Mouse (Mus musculus) forebrain, embryonic 13.5 days (tissue): ENCODE results near the gene Mylk. TPM values are rescaled to one million over a fixed set of nuclear protein-coding genes. Genes with fewer than 3 reads are reported as not detected.

Source experiments
- ATAC-seq: fragments of 200-750 bp; cut with Nextera tagmentation; 2 replicates; pipeline ENCODE4 v1.8.0; 2017
- H3K27ac ChIP-seq: fragments of 300-500 bp; sonication (generic); 2 replicates; pipeline ENCODE4 v1.5.1; 2015; ENCODE audit warnings: inconsistent platforms, mild to moderate bottlenecking, moderate library complexity
- H3K27me3 ChIP-seq: fragments of 300-500 bp; sonication (generic); 2 replicates; pipeline ENCODE4 v1.6.1; 2015; ENCODE audit warnings: mild to moderate bottlenecking, inconsistent platforms
- H3K36me3 ChIP-seq: fragments of 300-500 bp; sonication (generic); 2 replicates; pipeline ENCODE4 v1.6.1; 2015; ENCODE audit warnings: mild to moderate bottlenecking, inconsistent platforms; ENCODE audit not compliant: poor library complexity, severe bottlenecking
- H3K4me1 ChIP-seq: fragments of 300-500 bp; sonication (generic); 2 replicates; pipeline ENCODE4 v1.6.1; 2015; ENCODE audit warnings: inconsistent platforms
- H3K4me2 ChIP-seq: fragments of 300-500 bp; sonication (generic); 2 replicates; pipeline ENCODE4 v1.6.1; 2015; ENCODE audit warnings: inconsistent platforms, mild to moderate bottlenecking, moderate library complexity
- H3K4me3 ChIP-seq: fragments of 300-500 bp; sonication (generic); 2 replicates; pipeline ENCODE4 v1.5.1; 2015; ENCODE audit warnings: mild to moderate bottlenecking, inconsistent platforms
- H3K9ac ChIP-seq: fragments of 300-500 bp; sonication (generic); 2 replicates; pipeline ENCODE4 v1.6.1; 2015; ENCODE audit warnings: mild to moderate bottlenecking, inconsistent platforms
- H3K9me3 ChIP-seq: fragments of 300-500 bp; sonication (generic); replicated peaks from 2 replicates; pipeline ENCODE4 v1.6.1; 2016; ENCODE audit warnings: inconsistent platforms
- WGBS: fragments of 180-500 bp; shearing (Covaris S2); methylation state at CpG from one replicate; pipeline ENCODE4 v1.1.7; 2015; 5-methylcytosine and 5-hydroxymethylcytosine counted together
- polyA plus RNA-seq: library from polyadenylated mRNA; unstranded; fragments of >200 nt; fragmentation: Nextera tagmentation; extraction: Ambion mirVana; gene quantifications from 2 replicates; pipeline ENCODE4 v1.2.1, GENCODE M21; 2015

The Mylk gene
- polyA plus RNA-seq, 1 experiment from 2014 or later: 3.7 TPM

DNA sequence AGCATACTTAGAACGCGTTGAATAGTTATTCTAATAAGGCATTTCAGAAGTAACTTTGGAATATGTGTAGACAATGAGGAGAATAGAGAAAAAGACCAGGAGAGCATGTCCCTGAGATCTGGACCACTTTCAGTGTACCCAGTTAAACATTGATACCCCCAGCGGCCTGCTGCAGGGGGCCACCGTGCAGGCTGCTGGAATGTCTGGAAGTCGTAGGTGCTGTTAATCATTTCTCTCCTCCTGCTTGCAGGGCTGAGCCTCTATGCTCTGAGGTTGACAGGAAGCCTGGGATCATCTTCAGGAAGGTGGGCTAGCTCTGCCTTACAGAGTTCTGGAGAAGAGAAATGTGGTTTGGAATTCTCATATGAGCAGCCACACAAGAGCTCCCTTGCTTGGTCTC, 112.6 kb downstream of the Mylk start:
- H3K9me3 ChIP-seq: no peaks in the 10 kb centered on the region
- H3K9ac ChIP-seq: no peak overlapping the region
- no peaks in the 10 kb centered on the region for H3K4me1 ChIP-seq
- WGBS: 85% methylated on average over 5 of the region's 5 CpGs
- no peaks in the 10 kb centered on the region for H3K36me3 ChIP-seq
- H3K27me3 ChIP-seq: no peaks in the 10 kb centered on the region
- H3K4me2 ChIP-seq: no peak overlapping the region
- no peak for ATAC-seq
- H3K27ac ChIP-seq: no peak overlapping the region
- no peak overlapping the region for H3K4me3 ChIP-seq

DNA sequence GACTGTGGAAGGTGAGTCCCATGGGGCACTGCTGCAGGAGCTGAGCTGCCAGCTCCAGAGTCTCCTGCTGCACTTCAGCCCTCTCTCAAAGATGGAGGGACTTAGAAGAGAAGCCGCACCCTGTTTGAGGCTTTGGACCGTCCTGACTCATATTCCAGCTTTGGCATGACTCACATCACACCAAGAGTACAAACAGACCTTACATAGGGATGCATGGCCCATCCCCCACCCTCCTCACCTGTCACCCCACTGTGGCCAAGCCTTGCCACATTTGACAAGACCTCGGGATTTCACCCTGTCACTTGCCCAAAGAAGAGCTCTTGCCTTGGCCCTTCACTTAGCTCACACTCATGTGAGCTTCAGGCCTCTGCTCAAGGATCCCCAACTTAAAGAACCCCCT, 115.8 kb downstream of the Mylk start:
- no peaks in the 10 kb centered on the region for H3K9me3 ChIP-seq
- no peak overlapping the region for H3K4me3 ChIP-seq
- 84% methylated on average over 3 of the region's 3 CpGs for WGBS
- H3K27me3 ChIP-seq: no peaks in the 10 kb centered on the region
- no peak for ATAC-seq
- no peaks in the 10 kb centered on the region for H3K36me3 ChIP-seq
- H3K4me1 ChIP-seq: no peaks in the 10 kb centered on the region
- H3K4me2 ChIP-seq: no peak overlapping the region
- no peak overlapping the region for H3K27ac ChIP-seq
- no peak overlapping the region for H3K9ac ChIP-seq

DNA sequence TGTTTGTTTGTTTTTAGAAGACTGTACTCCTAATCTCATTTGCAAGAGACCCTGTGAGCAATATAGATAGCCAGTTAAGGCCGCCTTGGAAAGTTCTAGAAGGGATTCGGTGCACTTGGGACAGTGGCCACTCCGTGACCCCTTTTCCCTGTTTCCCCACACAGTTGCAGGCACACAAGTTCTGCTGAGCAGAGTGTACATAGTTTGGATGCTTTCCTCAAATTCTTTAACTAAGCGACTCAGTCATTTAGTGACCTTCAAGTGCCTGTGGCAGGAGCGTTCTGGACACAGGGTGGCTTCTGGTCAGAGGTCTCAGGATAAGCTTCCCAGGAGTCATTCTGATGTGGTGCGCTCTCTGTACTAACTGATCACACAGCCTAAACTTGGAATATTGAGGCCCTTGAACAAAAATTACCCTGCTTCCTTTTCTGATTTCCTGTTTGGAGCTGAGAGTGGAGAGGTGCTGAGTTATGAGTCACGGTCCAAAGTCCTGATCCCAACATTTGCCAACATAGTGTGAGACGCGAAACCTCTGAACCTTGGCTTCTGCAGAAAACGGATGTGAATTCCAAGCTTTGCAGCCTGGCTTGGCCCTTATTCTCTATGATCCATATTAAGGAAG, 116.8 kb downstream of the Mylk start:
- no peak for ATAC-seq
- 94% methylated on average over 10 of the region's 10 CpGs for WGBS

DNA sequence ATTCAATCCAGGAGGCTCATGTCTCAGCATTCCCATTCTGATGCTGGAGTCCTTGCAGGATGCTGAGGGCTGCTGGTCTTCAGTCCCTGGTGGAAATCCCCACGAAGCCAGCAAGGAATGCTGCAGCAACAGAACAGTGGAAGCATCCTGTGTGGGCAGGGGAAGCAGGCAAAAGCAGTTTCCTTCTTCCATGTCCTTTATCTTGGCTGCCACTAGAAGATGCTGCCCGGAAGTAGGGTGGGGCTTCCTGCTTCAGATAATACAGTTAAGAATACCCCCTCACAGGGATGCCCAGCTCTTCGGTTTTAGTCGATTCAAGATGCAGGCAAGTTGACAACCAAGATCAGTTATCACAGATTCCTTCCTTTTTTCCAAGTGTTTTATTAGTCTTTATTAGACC, 120.4 kb downstream of the Mylk start:
- no peak overlapping the region for H3K27ac ChIP-seq
- no peaks in the 10 kb centered on the region for H3K4me1 ChIP-seq
- 94% methylated on average over 4 of the region's 4 CpGs for WGBS
- no peaks in the 10 kb centered on the region for H3K27me3 ChIP-seq
- no peaks in the 10 kb centered on the region for H3K9me3 ChIP-seq
- H3K4me2 ChIP-seq: no peak overlapping the region
- ATAC-seq: no peak
- no peak overlapping the region for H3K4me3 ChIP-seq
- H3K36me3 ChIP-seq: no peaks in the 10 kb centered on the region
- H3K9ac ChIP-seq: no peak overlapping the region

More for the DNA sequence above, 116.8 kb downstream of the Mylk start:
- Histone ChIP-seq H3K4me3 (no peak overlapping the region), H3K9me3 (no peaks in the 10 kb centered on the region), H3K9ac (no peak overlapping the region), H3K27ac (no peak overlapping the region), H3K27me3 (no peaks in the 10 kb centered on the region), H3K4me1 (no peaks in the 10 kb centered on the region), H3K4me2 (no peak overlapping the region), H3K36me3 (no peaks in the 10 kb centered on the region)

DNA sequence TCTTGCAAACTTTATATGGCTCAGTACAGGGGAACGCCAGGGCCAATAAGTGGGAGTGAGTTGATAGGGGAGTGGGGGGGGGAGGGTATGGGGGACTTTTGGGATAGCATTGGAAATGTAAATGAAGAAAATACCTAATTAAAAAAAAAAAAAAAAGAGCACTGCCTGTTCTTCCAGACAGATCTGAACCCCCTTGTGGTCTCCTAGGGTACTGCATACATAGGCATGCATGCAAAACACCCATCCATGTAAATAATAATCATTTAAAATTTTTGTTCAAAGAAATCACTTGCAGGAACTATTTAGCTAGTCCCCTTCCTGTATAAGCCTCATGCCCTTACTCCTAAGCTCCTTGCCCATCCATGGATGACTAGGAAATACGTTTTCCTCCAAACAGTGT, 122.2 kb downstream of the Mylk start:
- H3K4me3 ChIP-seq: no peak overlapping the region
- no peaks in the 10 kb centered on the region for H3K4me1 ChIP-seq
- WGBS: 97% methylated on average over 2 of the region's 2 CpGs
- H3K27ac ChIP-seq: no peak overlapping the region
- no peak for ATAC-seq
- H3K27me3 ChIP-seq: no peaks in the 10 kb centered on the region
- no peak overlapping the region for H3K9ac ChIP-seq
- H3K4me2 ChIP-seq: no peak overlapping the region
- no peaks in the 10 kb centered on the region for H3K36me3 ChIP-seq
- H3K9me3 ChIP-seq: no peaks in the 10 kb centered on the region

DNA sequence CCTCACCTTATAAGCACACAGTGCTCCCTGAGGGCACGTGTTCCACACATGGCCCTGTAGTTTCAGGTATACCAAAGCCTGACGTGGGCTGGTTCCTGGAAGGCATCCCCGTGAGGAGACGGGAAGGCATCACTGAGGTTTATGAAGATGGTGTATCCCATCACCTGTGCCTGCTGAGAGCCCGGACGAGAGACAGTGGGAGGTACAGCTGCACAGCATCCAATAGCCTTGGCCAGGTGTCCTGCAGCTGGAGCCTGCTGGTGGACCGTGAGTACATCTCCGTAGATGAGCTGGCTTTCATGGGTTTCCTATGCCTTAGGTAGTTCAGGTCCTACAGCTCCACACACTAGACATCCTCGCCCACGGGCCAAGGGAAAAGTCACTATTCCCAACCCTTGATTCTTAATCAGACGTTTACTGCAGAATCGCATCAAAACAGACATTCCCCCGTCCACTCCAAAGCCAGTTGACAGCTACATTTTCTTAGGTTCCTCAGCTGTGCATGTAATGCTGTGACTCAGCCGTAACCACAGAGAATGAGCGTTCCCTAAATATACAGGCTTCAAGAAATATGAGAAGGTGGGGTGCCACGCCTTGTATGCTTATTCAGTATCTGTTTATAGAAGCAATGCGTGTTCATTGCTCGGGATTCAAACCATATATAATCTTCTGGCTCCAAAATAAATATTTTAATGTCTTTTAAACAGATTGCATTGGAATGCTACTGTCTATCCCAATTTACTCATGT, 135.2 kb downstream of the Mylk start:
- H3K9me3 ChIP-seq: no peaks in the 10 kb centered on the region
- no peaks in the 10 kb centered on the region for H3K36me3 ChIP-seq
- H3K4me3 ChIP-seq: no peak overlapping the region
- ATAC-seq: no peak
- H3K27me3 ChIP-seq: no peaks in the 10 kb centered on the region
- no peak overlapping the region for H3K9ac ChIP-seq
- no peak overlapping the region for H3K27ac ChIP-seq
- whole genome bisulfite sequencing: 94% methylated on average over 18 of the region's 18 CpGs
- no peaks in the 10 kb centered on the region for H3K4me1 ChIP-seq
- no peak overlapping the region for H3K4me2 ChIP-seq

DNA sequence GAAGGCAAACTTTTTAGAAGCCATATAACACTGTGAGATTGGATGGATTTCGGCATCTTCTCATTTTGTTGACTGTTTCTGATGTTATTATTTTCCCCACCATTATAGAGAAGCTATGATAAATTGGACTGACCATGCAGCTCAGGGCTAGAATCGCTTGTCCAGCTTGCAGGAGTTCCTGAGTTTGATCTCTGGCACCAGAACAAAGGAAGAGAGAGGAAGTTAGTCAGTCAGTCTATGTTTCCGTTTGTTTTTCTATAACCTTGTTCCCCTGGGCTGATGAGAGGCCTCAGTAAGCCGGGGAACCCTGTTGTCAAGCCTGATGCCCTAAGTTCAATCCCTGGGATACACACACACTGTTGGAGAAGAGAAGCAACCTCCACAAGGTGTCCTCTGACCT, 135.8 kb downstream of the Mylk start:
- H3K4me1 ChIP-seq: no peaks in the 10 kb centered on the region
- no peak for ATAC-seq
- no peaks in the 10 kb centered on the region for H3K27me3 ChIP-seq
- WGBS: 87% methylated on average over 4 of the region's 4 CpGs
- H3K9me3 ChIP-seq: no peaks in the 10 kb centered on the region
- no peak overlapping the region for H3K4me2 ChIP-seq
- no peaks in the 10 kb centered on the region for H3K36me3 ChIP-seq
- H3K9ac ChIP-seq: no peak overlapping the region
- no peak overlapping the region for H3K4me3 ChIP-seq
- no peak overlapping the region for H3K27ac ChIP-seq

DNA sequence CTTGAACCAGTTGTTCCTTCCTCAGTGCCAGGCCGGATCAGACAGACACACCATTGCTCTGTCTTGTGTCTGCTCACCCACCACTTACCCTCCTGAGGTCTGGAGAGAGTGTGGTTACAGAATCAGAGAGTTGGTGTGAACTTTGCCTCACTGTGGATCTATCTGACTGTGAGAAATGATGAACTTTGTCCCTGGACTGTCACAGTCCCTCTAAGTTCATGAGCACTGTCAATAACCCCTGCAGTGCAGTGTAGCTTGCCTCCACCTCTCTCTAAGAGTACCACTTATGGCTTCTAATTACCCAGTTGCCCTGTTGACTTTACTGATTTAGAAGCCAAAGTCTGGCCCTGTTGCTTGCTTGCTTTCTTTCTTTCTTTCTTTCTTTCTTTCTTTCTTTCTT, 142.0 kb downstream of the Mylk start:
- Histone ChIP-seq H3K27ac (no peak overlapping the region), H3K9ac (no peak overlapping the region), H3K9me3 (no peaks in the 10 kb centered on the region), H3K4me3 (no peak overlapping the region), H3K36me3 (no peaks in the 10 kb centered on the region), H3K4me1 (no peaks in the 10 kb centered on the region), H3K27me3 (no peaks in the 10 kb centered on the region), H3K4me2 (no peak overlapping the region)
- 85% methylated on average over 1 of the region's 1 CpGs for WGBS
- ATAC-seq: no peak

DNA sequence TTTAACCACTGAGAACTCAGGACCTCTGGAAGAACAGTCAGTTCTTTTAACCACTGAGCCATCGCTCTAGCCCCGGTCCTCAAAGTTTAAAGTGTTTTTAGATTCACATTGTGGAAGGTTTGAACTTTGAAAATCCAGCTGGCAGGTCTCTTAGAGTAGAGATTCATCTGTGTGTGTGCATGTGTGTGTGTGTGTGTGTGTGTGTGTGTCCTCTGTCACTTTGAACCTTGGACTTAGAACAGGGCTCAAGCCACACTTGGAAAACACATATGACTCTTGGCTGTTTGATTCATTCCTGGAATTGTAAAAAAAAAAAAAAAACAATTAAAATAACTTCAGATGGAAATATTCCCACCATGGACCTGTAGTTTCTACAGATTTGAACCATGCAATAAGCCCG, 149.0 kb downstream of the Mylk start:
- no peaks in the 10 kb centered on the region for H3K27me3 ChIP-seq
- peaks cover 1% of the 10 kb centered on the region; the same call in 1 of the 2 replicates for H3K4me1 ChIP-seq
- H3K36me3 ChIP-seq: no peaks in the 10 kb centered on the region
- H3K9me3 ChIP-seq: no peaks in the 10 kb centered on the region
- no peak overlapping the region for H3K9ac ChIP-seq
- no peak overlapping the region for H3K4me2 ChIP-seq
- H3K4me3 ChIP-seq: no peak overlapping the region
- ATAC-seq: no peak
- 91% methylated on average over 3 of the region's 3 CpGs for WGBS
- no peak overlapping the region for H3K27ac ChIP-seq

DNA sequence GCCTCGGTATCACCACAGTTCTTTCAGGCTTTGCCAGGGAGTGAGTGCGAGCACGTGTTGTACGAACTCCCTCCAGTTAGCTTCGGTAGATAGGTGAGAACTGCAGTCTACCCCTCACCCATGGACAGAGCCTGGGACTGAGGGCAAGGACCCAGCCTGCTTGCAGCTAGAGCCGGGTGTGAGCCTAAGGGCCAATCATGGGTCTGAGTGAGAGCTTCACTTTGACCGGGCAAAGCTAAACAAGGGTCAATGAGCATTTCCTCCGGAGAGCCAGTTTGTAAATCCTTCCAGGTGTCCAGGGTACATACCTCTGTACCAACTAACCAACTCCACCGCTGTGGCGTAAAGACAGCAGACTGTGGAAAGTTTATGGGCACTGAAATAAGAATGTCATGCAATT, 150.9 kb downstream of the Mylk start:
- no peak overlapping the region for H3K27ac ChIP-seq
- ATAC-seq: no peak
- no peaks in the 10 kb centered on the region for H3K27me3 ChIP-seq
- H3K4me1 ChIP-seq: peaks cover 20% of the 10 kb centered on the region
- H3K9me3 ChIP-seq: no peaks in the 10 kb centered on the region
- no peak overlapping the region for H3K4me2 ChIP-seq
- no peaks in the 10 kb centered on the region for H3K36me3 ChIP-seq
- 92% methylated on average over 10 of the region's 10 CpGs for WGBS
- H3K4me3 ChIP-seq: no peak overlapping the region
- H3K9ac ChIP-seq: no peak overlapping the region

DNA sequence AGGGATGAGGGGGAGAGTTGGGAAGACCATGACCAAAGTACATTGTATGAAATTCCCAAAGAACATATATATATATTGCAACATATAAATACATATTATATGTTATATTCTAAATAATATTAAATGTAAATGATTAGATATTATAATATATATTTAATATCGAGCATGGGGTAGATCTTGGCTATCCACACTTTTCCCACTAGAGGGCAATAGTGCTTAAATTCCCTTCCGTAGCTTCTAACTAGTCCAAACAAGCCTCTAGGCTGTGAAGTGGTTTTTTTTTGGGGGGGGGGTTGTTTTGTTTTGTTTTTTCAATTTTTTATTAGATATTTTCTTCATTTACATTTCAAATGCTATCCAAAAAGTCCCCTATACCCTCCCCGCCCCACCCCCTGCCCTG, 152.0 kb downstream of the Mylk start:
- H3K27me3 ChIP-seq: no peaks in the 10 kb centered on the region
- no peaks in the 10 kb centered on the region for H3K9me3 ChIP-seq
- WGBS: 77% methylated on average over 3 of the region's 3 CpGs
- no peaks in the 10 kb centered on the region for H3K36me3 ChIP-seq
- H3K4me2 ChIP-seq: no peak overlapping the region
- H3K9ac ChIP-seq: no peak overlapping the region
- no peak overlapping the region for H3K27ac ChIP-seq
- ATAC-seq: no peak
- no peak overlapping the region for H3K4me3 ChIP-seq
- peaks cover 22% of the 10 kb centered on the region for H3K4me1 ChIP-seq

DNA sequence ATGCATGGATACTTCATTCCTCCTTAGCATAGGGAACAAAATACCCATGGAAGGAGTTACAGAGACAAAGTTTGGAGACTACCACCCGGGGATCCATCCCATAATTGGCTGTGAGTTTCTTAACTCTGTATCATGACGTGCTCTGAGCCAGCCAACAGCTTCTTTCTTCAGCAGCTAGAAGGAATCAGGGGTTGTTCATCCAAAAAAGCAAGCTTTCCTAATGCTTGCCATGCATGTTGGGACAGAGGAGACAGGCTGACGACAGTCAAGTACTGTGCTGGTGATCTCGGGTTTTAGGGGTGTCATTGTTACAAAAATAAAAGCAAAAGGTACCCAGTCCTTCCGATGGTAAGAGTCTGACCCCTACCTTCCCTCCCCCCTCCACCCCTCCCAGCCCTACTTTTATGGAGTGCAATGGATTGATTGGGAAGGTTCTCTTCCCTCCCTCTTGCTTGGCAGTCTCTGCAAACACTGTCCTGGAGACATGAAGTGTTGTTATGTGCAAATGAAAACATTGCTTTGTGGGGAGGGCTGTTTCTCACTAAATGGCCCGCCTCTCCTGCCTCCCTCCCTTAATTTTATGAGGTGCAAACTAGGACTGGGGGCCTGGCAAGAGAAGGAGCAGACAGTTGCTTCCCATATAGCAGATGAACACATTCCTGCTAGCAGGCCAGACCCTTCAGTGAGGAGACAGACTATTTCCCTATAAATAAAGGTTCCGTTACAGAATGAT, 153.2 kb downstream of the Mylk start:
- WGBS: 80% methylated on average over 7 of the region's 7 CpGs
- no peaks in the 10 kb centered on the region for H3K36me3 ChIP-seq
- H3K4me1 ChIP-seq: peaks cover 22% of the 10 kb centered on the region
- ATAC-seq: no peak
- no peaks in the 10 kb centered on the region for H3K9me3 ChIP-seq
- H3K27ac ChIP-seq: no peak overlapping the region
- no peaks in the 10 kb centered on the region for H3K27me3 ChIP-seq
- H3K4me2 ChIP-seq: no peak overlapping the region
- no peak overlapping the region for H3K4me3 ChIP-seq
- H3K9ac ChIP-seq: no peak overlapping the region
